Mouse (Mus musculus): Measurements from ENCODE around the gene Pacsin3. TPM values are rescaled to one million over a fixed set of nuclear protein-coding genes. Genes with fewer than 3 reads are reported as not detected.
"Not testable (repeated sequence)": the region's sequence is repeated elsewhere in the genome, so short reads cannot be mapped to it uniquely, and the experiment has no call there.

Gene Pacsin3
- polyA plus RNA-seq, 1 experiment: 2.2 TPM

DNA sequence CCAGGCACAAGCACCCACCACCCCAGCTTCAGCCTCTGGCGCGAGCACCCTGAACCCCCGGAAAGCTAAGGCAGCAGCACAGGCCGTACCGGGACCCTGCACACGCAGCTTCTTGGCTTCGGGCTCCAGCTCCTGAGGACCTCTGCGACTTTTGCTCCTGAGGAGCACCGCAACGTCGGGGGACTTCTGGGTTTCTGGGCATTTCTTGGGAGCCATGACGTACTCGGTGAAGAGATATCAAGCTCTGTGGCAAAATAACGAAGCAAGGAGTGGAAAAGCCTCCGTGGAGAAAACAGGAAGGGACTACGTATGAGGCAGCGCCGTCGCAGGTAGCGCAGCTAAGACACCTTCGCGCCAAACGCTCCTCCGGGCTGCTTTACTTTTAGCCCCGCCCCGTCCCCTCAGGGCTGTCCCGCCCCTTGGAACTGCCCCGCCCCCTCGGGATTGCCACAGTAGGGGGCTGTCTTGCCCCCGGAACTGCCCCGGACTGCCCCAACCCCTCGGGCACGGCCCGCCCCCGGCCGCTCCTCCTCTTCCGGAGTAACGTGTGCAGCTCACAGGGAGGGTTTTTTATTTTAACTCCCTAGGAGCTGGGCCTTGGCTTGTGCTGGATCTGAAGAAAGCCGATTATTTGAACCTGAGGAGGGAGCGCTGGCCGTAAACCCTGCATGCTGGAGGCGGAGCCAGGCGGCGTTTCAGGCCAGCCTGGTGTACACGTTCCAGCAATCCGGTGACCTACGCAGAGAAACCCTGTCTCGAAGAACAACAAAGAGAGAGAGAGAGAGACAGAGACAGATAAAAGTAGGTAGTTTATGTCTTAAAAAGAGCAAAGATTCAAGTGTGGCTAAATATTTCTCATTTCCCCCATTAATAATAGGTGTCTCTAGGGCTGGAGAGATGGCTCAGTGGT is 18.9 kb upstream of the Pacsin3 start, which contains the start of gene Ddb2:
Ddb2 (minus strand) TSS at position 382 of the 910 bp plus-strand sequence.
- DNase-seq (ENCODE audit: low read depth in 1 of 2, low spot score in 2 of 2): peak; percentile 92 to 94
- WGBS: 1% methylated on average over 47 of the region's 48 CpGs
- H3K4me1 ChIP-seq (ENCODE audit: control insufficient read depth, insufficient read depth, insufficient read length): peaks cover 3% of the 10 kb centered on the region; the same call in 1 of the 2 replicates
- TF ChIP-seq CTCF (IDR thresholded peaks at IDR 0.05; ENCODE audit: extremely low read depth, insufficient read depth, insufficient read length, insufficient replicate concordance) (no peak), POLR2A (IDR thresholded peaks at IDR 0.05; ENCODE audit: low read depth, low read length) (no peak)
- no peaks in the 10 kb centered on the region for H3K27me3 ChIP-seq (ENCODE audit: control insufficient read depth, insufficient read depth, low read length)
- H3K27ac ChIP-seq (ENCODE audit: insufficient read depth, low read length): peak within 1 kb of the TSS; percentile 96
- H3K4me3 ChIP-seq (ENCODE audit: extremely low read depth, insufficient read depth, insufficient read length): peak within 1 kb of the TSS; percentile 82
- H3K36me3 ChIP-seq (ENCODE audit: control insufficient read depth, insufficient read depth, low read length): peaks cover 5% of the 10 kb centered on the region; the same call in 1 of the 2 replicates

DNA sequence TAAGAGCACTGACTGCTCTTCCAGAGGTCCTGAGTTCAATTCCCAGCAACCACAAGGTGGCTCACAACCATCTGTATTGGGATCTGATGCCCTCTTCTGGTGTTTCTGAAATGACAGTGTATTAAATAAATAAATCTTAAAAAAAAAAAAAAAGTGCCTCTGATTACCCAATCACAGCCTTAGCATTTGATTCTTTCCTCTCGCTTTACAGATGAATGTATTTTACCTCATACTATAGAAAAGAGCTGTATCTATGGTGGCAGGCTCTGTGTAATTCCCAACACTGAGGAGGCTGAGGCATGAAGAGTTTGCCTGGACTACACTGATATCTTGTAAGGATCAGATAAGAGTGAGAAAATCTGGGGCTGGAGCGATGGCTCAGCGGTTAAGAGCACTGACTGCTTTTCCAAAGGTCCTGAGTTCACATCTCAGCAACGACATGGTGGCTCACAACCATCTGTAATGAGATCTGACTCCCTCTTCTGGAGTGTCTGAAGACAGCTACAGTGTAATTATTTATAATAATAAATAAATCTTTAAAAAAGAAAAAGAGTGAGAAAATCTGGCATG is 18.2 kb upstream of the Pacsin3 start:
- DNase-seq (ENCODE audit: low read depth in 1 of 2, low spot score in 2 of 2); H3K36me3 ChIP-seq (ENCODE audit: control insufficient read depth, insufficient read depth, low read length); H3K27me3 ChIP-seq (ENCODE audit: control insufficient read depth, insufficient read depth, low read length); H3K4me1 ChIP-seq (ENCODE audit: control insufficient read depth, insufficient read depth, insufficient read length): not testable (repeated sequence)
- H3K27ac ChIP-seq (ENCODE audit: insufficient read depth, low read length): peak overlapping the region; percentile 96; the same call in 1 of the 2 replicates
- WGBS: 39% methylated on average over 4 of the region's 4 CpGs
- H3K4me3 ChIP-seq (ENCODE audit: extremely low read depth, insufficient read depth, insufficient read length): peak overlapping the region; percentile 82; the same call in 1 of the 2 replicates

DNA sequence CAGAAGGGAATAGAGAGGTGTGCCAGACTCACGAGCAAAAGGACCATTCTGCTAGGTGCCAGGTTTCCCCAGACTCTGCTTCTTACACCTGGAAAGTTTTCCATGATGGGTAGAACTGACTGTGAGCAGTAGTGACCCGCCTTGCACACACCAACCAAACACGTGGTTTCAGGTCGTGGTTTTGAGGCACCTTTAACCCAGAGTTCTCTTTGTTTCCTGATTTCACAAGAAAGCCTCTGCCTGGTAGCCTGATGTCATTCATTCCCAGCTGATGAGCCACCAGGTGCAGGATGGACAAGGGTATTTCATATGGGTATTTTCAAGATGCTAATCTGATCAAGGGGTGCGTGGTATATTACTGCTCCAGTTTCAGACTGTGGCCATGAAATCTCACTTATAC is 13.2 kb upstream of the Pacsin3 start:
- 36% methylated on average over 5 of the region's 5 CpGs for WGBS
- Histone ChIP-seq H3K4me3 (ENCODE audit: extremely low read depth, insufficient read depth, insufficient read length) (no peak overlapping the region), H3K4me1 (ENCODE audit: control insufficient read depth, insufficient read depth, insufficient read length) (peaks cover 2% of the 10 kb centered on the region; the same call in 1 of the 2 replicates), H3K36me3 (ENCODE audit: control insufficient read depth, insufficient read depth, low read length) (no peaks in the 10 kb centered on the region), H3K27ac (ENCODE audit: insufficient read depth, low read length) (no peak overlapping the region), H3K27me3 (ENCODE audit: control insufficient read depth, insufficient read depth, low read length) (no peaks in the 10 kb centered on the region)
- TF ChIP-seq CTCF (IDR thresholded peaks at IDR 0.05; ENCODE audit: extremely low read depth, insufficient read depth, insufficient read length, insufficient replicate concordance) (no peak), POLR2A (IDR thresholded peaks at IDR 0.05; ENCODE audit: low read depth, low read length) (no peak)
- no peak for DNase-seq (ENCODE audit: low read depth in 1 of 2, low spot score in 2 of 2)

DNA sequence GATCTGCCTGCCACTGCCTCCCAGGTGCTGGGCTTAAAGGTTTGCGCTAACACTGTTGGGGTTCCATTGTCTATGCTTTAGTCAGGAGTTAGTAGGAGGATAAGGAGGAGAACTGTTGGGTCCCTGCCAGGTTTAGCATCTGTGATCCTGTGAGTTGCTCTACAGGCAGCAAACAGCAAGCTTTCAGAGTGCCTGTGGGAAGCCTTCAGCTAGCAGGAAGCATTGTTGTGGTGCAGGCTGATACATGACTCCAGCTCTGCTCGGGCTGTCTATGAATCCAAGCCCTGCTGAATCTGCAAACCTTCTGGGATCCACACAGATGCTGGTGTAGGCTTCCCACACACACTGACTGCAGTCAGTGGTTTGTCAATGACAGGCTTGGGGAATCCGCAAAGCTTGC is 12.3 kb upstream of the Pacsin3 start:
- H3K4me3 ChIP-seq (ENCODE audit: extremely low read depth, insufficient read depth, insufficient read length): no peak overlapping the region
- no peak for DNase-seq (ENCODE audit: low read depth in 1 of 2, low spot score in 2 of 2)
- TF ChIP-seq POLR2A (IDR thresholded peaks at IDR 0.05; ENCODE audit: low read depth, low read length) (no peak), CTCF (IDR thresholded peaks at IDR 0.05; ENCODE audit: extremely low read depth, insufficient read depth, insufficient read length, insufficient replicate concordance) (no peak)
- WGBS: 81% methylated on average over 3 of the region's 3 CpGs
- H3K4me1 ChIP-seq (ENCODE audit: control insufficient read depth, insufficient read depth, insufficient read length): no peaks in the 10 kb centered on the region
- H3K27me3 ChIP-seq (ENCODE audit: control insufficient read depth, insufficient read depth, low read length): no peaks in the 10 kb centered on the region
- H3K36me3 ChIP-seq (ENCODE audit: control insufficient read depth, insufficient read depth, low read length): no peaks in the 10 kb centered on the region
- H3K27ac ChIP-seq (ENCODE audit: insufficient read depth, low read length): no peak overlapping the region

DNA sequence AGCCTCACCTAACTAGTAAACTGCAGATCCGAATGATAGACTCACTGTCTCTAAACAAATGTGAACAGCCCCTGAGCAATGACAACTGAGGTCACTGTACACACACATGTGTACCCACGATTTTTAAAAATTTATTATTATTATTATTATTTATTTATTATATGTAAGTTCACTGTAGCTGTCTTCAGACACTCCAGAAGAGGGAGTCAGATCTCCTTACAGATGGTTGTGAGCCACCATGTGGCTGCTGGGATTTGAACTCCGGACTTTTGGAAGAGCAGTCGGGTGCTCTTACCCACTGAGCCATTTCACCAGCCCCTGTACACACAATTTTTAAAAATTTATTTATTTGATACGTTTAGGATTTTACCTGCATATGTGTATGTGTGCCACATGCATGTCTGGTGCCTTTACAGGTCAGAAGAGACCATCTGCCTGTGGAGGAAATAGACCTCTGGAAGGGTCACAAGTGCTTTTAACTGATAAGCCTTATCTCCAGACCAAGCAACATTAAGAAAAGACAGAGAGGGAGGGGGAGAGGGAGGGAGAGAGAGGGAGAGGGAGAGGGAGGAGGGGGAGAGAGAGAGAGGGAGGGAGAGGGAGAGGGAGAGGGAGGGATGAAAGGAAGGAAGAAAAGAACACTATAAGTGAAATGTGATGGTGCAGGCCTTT is 11.1 kb upstream of the Pacsin3 start:
- Histone ChIP-seq H3K36me3 (ENCODE audit: control insufficient read depth, insufficient read depth, low read length) (no peaks in the 10 kb centered on the region), H3K4me3 (ENCODE audit: extremely low read depth, insufficient read depth, insufficient read length) (no peak overlapping the region), H3K27me3 (ENCODE audit: control insufficient read depth, insufficient read depth, low read length) (no peaks in the 10 kb centered on the region), H3K4me1 (ENCODE audit: control insufficient read depth, insufficient read depth, insufficient read length) (no peaks in the 10 kb centered on the region), H3K27ac (ENCODE audit: insufficient read depth, low read length) (no peak overlapping the region)
- TF ChIP-seq POLR2A (IDR thresholded peaks at IDR 0.05; ENCODE audit: low read depth, low read length) (no peak), CTCF (IDR thresholded peaks at IDR 0.05; ENCODE audit: extremely low read depth, insufficient read depth, insufficient read length, insufficient replicate concordance) (no peak)
- no peak for DNase-seq (ENCODE audit: low read depth in 1 of 2, low spot score in 2 of 2)
- 78% methylated on average over 5 of the region's 5 CpGs for WGBS

DNA sequence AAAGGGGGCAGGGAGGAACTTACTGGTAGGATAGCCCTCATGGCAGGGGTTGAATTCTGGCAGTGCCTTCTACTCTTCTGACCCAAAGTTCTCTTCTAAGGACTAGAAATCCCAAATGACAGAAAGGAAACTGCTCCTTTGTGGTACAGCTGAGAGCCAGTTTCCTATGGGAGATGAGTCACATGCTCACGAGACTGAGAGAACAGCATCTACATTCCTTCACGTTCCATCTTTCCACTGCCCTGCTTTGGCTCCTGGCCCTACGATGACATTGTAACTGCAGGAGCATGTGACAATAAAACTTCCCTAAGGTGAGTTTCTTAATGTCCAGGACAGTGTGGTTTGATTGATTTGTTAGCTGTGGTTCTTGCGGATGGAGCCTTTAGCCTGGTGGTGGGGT is 7.4 kb upstream of the Pacsin3 start:
- no peak for DNase-seq (ENCODE audit: low read depth in 1 of 2, low spot score in 2 of 2)
- no peak for TF ChIP-seq CTCF (IDR thresholded peaks at IDR 0.05; ENCODE audit: extremely low read depth, insufficient read depth, insufficient read length, insufficient replicate concordance)
- TF ChIP-seq POLR2A (IDR thresholded peaks at IDR 0.05; ENCODE audit: low read depth, low read length): no peak
- H3K27me3 ChIP-seq (ENCODE audit: control insufficient read depth, insufficient read depth, low read length): no peaks in the 10 kb centered on the region
- WGBS: 91% methylated on average over 4 of the region's 4 CpGs
- H3K36me3 ChIP-seq (ENCODE audit: control insufficient read depth, insufficient read depth, low read length): no peaks in the 10 kb centered on the region
- H3K27ac ChIP-seq (ENCODE audit: insufficient read depth, low read length): no peak overlapping the region
- H3K4me1 ChIP-seq (ENCODE audit: control insufficient read depth, insufficient read depth, insufficient read length): no peaks in the 10 kb centered on the region
- no peak overlapping the region for H3K4me3 ChIP-seq (ENCODE audit: extremely low read depth, insufficient read depth, insufficient read length)

Data from spleen, adult 2 months (tissue).